Mouse (Mus musculus): ENCODE data around the gene Cox6b1. TPM values are rescaled to one million over a fixed set of nuclear protein-coding genes. Genes with fewer than 3 reads are reported as not detected.

Gene Cox6b1
- polyA plus RNA-seq, 1 experiment from 2014 or later, result 817 TPM

DNA sequence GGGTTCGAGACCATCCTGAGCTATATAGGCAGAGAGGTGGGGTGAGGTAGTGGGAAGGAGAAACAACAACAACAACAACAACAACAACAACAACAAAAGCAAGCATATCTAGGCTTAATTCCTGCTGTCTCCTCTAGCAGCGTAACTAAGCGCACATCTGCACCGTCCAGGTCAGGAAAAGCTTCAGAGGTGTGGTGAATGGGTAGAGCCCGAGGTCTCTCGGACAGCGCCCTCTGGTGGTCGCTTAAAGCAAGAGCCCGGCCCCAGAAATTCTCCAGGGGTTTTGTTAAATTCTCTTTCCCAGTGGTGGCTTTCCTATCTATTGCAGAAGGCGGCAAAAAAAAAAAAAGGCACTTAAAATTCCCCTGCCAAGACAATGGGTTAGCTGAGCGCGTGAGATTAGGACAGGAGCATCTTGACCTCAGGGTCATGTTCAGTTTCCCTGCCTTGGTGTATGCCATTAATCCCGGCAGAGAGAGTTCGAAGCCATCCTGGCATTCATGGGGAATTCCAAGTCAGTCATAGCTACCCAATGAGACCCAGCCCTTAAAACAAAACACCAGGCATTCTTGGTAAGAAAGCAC, 12.3 kb downstream of the Cox6b1 start:
- Histone ChIP-seq H3K9ac (ENCODE audit: low read depth, low read length) (no peak overlapping the region), H3K9me3 (ENCODE audit: control insufficient read depth, low read length) (no peaks in the 10 kb centered on the region), H3K4me2 (replicated peaks; ENCODE audit: low read depth, low read length) (no peak overlapping the region), H3K4me3 (ENCODE audit: low read depth, low read length) (no peak overlapping the region), H3K36me3 (ENCODE audit: control insufficient read depth, insufficient read depth, low read length) (peaks cover 6% of the 10 kb centered on the region), H3K27ac (ENCODE audit: low read depth, low read length) (no peak overlapping the region), H3K4me1 (replicated peaks; ENCODE audit: control insufficient read depth, insufficient read depth, low read length) (no peaks in the 10 kb centered on the region), H3K27me3 (ENCODE audit: control insufficient read depth, insufficient read depth, low read length) (no peaks in the 10 kb centered on the region)
- peak; percentile 27; the same call in 1 of the 2 replicates for ATAC-seq (ENCODE audit: low FRiP score)
- 24% methylated on average over 14 of the region's 14 CpGs for WGBS
- DNase-seq (ENCODE audit: low spot score), result peak; percentile 79

DNA sequence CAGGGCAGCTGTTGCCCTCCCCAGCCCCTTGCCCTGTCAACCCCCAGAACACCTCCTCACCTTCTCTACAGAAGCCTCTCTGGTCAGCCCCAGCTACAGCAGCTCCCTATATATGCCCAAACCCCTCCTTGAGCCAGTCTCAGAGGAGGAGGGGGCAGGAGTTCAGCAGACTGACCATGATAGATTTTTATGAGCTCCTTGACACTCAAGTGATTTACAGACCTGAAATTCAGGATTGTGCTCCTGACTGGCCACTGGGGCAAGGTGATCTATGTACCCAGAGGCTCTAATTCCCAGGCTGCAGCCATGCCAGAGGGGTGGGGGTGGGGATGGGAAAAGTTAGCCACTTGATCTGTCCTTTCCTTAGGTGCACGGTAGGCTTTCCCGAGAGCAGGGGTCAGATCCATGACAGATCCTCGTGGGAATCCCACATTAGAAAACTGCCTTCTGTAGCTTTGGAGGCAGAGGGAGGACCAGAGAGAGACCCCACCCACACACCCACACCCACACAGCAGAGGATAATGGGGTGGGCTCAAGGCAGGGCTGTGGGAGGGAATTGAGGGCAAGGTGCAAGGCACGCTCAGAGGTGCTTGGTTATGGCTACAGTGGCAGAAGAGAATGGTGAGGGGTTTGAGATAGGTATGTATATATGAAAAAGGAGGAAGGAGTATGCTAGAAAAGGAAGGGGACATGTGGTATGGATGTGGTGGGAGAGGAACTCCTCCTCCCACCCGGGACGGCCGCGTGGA, 13.1 kb downstream of the Cox6b1 start, which contains the start of gene Upk1a:
TSS of gene Upk1a (minus strand) at position 194 of the 749 bp plus-strand sequence.
- ATAC-seq (ENCODE audit: low FRiP score) (0 out of 2 replicates have a peak, but pooled peaks have one; percentile 30), DNase-seq (ENCODE audit: low spot score) (no peak)
- Histone ChIP-seq H3K36me3 (ENCODE audit: control insufficient read depth, insufficient read depth, low read length) (peaks cover 4% of the 10 kb centered on the region; the same call in 1 of the 2 replicates), H3K4me3 (ENCODE audit: low read depth, low read length) (no peak within 1 kb of the TSS), H3K27ac (ENCODE audit: low read depth, low read length) (no peak within 1 kb of the TSS), H3K4me2 (replicated peaks; ENCODE audit: low read depth, low read length) (no peak within 1 kb of the TSS), H3K27me3 (ENCODE audit: control insufficient read depth, insufficient read depth, low read length) (no peaks in the 10 kb centered on the region), H3K9me3 (ENCODE audit: control insufficient read depth, low read length) (no peaks in the 10 kb centered on the region), H3K9ac (ENCODE audit: low read depth, low read length) (no peak within 1 kb of the TSS), H3K4me1 (replicated peaks; ENCODE audit: control insufficient read depth, insufficient read depth, low read length) (no peaks in the 10 kb centered on the region)
- 84% methylated on average over 8 of the region's 8 CpGs for WGBS

DNA sequence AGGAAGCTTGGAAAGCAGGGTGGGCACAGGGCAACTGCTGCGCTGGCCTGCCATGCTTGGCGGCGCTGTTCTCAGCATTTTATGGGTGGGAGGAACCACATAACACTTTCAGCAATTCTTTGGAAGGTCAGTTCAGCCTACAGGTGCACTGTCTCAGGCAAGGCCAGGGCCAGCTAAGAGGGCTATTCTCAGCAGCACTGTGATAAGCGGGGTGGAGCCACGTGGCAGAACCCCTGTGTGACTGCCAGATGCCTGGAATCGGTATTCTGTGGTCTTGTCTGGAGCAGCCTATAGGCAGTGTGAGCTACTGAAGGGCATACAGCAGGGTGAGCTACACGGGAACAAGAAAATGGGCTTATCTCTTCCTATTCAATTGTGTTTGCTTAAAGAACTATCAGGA, 15.9 kb downstream of the Cox6b1 start:
- Histone ChIP-seq H3K9me3 (ENCODE audit: control insufficient read depth, low read length) (no peaks in the 10 kb centered on the region), H3K27ac (ENCODE audit: low read depth, low read length) (no peak overlapping the region), H3K4me3 (ENCODE audit: low read depth, low read length) (no peak overlapping the region), H3K27me3 (ENCODE audit: control insufficient read depth, insufficient read depth, low read length) (no peaks in the 10 kb centered on the region), H3K36me3 (ENCODE audit: control insufficient read depth, insufficient read depth, low read length) (no peaks in the 10 kb centered on the region), H3K9ac (ENCODE audit: low read depth, low read length) (no peak overlapping the region), H3K4me1 (replicated peaks; ENCODE audit: control insufficient read depth, insufficient read depth, low read length) (no peaks in the 10 kb centered on the region), H3K4me2 (replicated peaks; ENCODE audit: low read depth, low read length) (no peak overlapping the region)
- ATAC-seq (ENCODE audit: low FRiP score) (no peak), DNase-seq (ENCODE audit: low spot score) (no peak)
- WGBS, result 58% methylated on average over 7 of the region's 7 CpGs

DNA sequence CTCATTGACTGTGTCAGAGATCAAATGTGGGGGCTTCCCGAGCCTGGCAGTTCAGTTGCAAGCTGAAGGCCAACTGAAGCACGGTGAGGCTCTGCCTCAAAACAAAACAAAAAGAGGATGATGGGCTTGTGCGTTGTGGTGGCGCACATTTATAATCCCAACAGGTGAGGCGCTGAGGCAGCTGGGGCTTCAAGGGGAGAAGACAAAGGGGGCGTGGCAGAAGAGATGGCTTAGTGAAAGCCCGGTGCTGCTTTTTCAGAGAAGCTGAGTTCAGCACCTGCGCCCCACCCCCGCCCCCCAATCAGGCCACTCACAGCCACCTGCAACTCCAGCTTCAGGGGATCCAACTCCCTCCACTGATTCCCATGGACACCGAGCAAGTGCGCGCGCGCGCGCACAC, 17.5 kb downstream of the Cox6b1 start:
- Histone ChIP-seq H3K27ac (ENCODE audit: low read depth, low read length) (no peak overlapping the region), H3K27me3 (ENCODE audit: control insufficient read depth, insufficient read depth, low read length) (no peaks in the 10 kb centered on the region), H3K4me3 (ENCODE audit: low read depth, low read length) (no peak overlapping the region), H3K36me3 (ENCODE audit: control insufficient read depth, insufficient read depth, low read length) (no peaks in the 10 kb centered on the region), H3K9me3 (ENCODE audit: control insufficient read depth, low read length) (no peaks in the 10 kb centered on the region), H3K4me2 (replicated peaks; ENCODE audit: low read depth, low read length) (no peak overlapping the region), H3K9ac (ENCODE audit: low read depth, low read length) (no peak overlapping the region), H3K4me1 (replicated peaks; ENCODE audit: control insufficient read depth, insufficient read depth, low read length) (no peaks in the 10 kb centered on the region)
- no peak for DNase-seq (ENCODE audit: low spot score)
- no peak for ATAC-seq (ENCODE audit: low FRiP score)
- 45% methylated on average over 16 of the region's 16 CpGs for WGBS

- H3K36me3 ChIP-seq (ENCODE audit: control insufficient read depth, insufficient read depth, low read length), result no peaks in the 10 kb centered on the region
- ATAC-seq (ENCODE audit: low FRiP score), result no peak
- DNase-seq (ENCODE audit: low spot score), result peak; percentile 70
- 26% methylated on average over 8 of the region's 8 CpGs for WGBS
- H3K27me3 ChIP-seq (ENCODE audit: control insufficient read depth, insufficient read depth, low read length), result no peaks in the 10 kb centered on the region
- H3K9ac ChIP-seq (ENCODE audit: low read depth, low read length), result no peak overlapping the region
- H3K4me2 ChIP-seq (replicated peaks; ENCODE audit: low read depth, low read length), result no peak overlapping the region
- no peaks in the 10 kb centered on the region for H3K4me1 ChIP-seq (replicated peaks; ENCODE audit: control insufficient read depth, insufficient read depth, low read length)
- no peaks in the 10 kb centered on the region for H3K9me3 ChIP-seq (ENCODE audit: control insufficient read depth, low read length)
- no peak overlapping the region for H3K4me3 ChIP-seq (ENCODE audit: low read depth, low read length)
- no peak overlapping the region for H3K27ac ChIP-seq (ENCODE audit: low read depth, low read length)
Observed at GRCm38 (mm10) chr7:30607706-30608309, 18.1 kb downstream of the Cox6b1 start.

- H3K4me3 ChIP-seq (ENCODE audit: low read depth, low read length), result no peak overlapping the region
- no peak overlapping the region for H3K4me2 ChIP-seq (replicated peaks; ENCODE audit: low read depth, low read length)
- DNase-seq (ENCODE audit: low spot score), result no peak
- H3K36me3 ChIP-seq (ENCODE audit: control insufficient read depth, insufficient read depth, low read length), result no peaks in the 10 kb centered on the region
- no peak for ATAC-seq (ENCODE audit: low FRiP score)
- 83% methylated on average over 8 of the region's 8 CpGs for WGBS
- H3K4me1 ChIP-seq (replicated peaks; ENCODE audit: control insufficient read depth, insufficient read depth, low read length), result no peaks in the 10 kb centered on the region
- no peak overlapping the region for H3K9ac ChIP-seq (ENCODE audit: low read depth, low read length)
- H3K27me3 ChIP-seq (ENCODE audit: control insufficient read depth, insufficient read depth, low read length), result no peaks in the 10 kb centered on the region
- H3K27ac ChIP-seq (ENCODE audit: low read depth, low read length), result no peak overlapping the region
- no peaks in the 10 kb centered on the region for H3K9me3 ChIP-seq (ENCODE audit: control insufficient read depth, low read length)
Observed at GRCm38 (mm10) chr7:30604944-30605343, 21.0 kb downstream of the Cox6b1 start.

GRCm38 (mm10) chr7:30604424-30604823, 21.5 kb downstream of the Cox6b1 start:
- H3K4me2 ChIP-seq (replicated peaks; ENCODE audit: low read depth, low read length), result no peak overlapping the region
- no peaks in the 10 kb centered on the region for H3K27me3 ChIP-seq (ENCODE audit: control insufficient read depth, insufficient read depth, low read length)
- H3K4me3 ChIP-seq (ENCODE audit: low read depth, low read length), result no peak overlapping the region
- no peak for DNase-seq (ENCODE audit: low spot score)
- H3K27ac ChIP-seq (ENCODE audit: low read depth, low read length), result no peak overlapping the region
- H3K9me3 ChIP-seq (ENCODE audit: control insufficient read depth, low read length), result no peaks in the 10 kb centered on the region
- no peaks in the 10 kb centered on the region for H3K4me1 ChIP-seq (replicated peaks; ENCODE audit: control insufficient read depth, insufficient read depth, low read length)
- 65% methylated on average over 8 of the region's 8 CpGs for WGBS
- no peaks in the 10 kb centered on the region for H3K36me3 ChIP-seq (ENCODE audit: control insufficient read depth, insufficient read depth, low read length)
- no peak for ATAC-seq (ENCODE audit: low FRiP score)
- H3K9ac ChIP-seq (ENCODE audit: low read depth, low read length), result no peak overlapping the region

DNA sequence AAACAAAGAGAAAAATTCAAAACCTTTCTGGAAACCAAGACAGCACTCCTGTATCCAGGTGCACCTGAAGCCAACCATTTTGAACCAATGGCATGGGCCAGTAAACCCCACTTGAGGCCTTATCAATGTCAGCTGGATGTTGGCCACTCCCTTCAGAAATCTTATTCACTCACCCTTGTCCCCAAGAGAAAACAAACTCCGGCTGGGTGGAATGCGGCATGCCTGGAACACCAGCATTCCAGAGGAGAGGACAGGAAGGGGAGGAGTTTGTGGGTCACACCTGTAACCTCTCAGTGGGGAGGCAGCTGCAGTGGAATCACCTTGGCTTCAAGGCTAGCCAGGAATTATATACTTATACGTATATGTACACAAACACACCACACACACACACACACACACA, 23.4 kb downstream of the Cox6b1 start:
- Histone ChIP-seq H3K4me3 (ENCODE audit: low read depth, low read length) (no peak overlapping the region), H3K27me3 (ENCODE audit: control insufficient read depth, insufficient read depth, low read length) (no peaks in the 10 kb centered on the region), H3K36me3 (ENCODE audit: control insufficient read depth, insufficient read depth, low read length) (no peaks in the 10 kb centered on the region), H3K9me3 (ENCODE audit: control insufficient read depth, low read length) (no peaks in the 10 kb centered on the region), H3K4me1 (replicated peaks; ENCODE audit: control insufficient read depth, insufficient read depth, low read length) (no peaks in the 10 kb centered on the region), H3K4me2 (replicated peaks; ENCODE audit: low read depth, low read length) (no peak overlapping the region), H3K9ac (ENCODE audit: low read depth, low read length) (no peak overlapping the region), H3K27ac (ENCODE audit: low read depth, low read length) (no peak overlapping the region)
- DNase-seq (ENCODE audit: low spot score), result no peak
- no peak for ATAC-seq (ENCODE audit: low FRiP score)
- WGBS, result 62% methylated on average over 3 of the region's 3 CpGs

All from hindbrain, embryonic 11.5 days (tissue).